8 mouse cellular contexts compared by ENCODE assay signal in genomic region chr7:35176412-35177381, GRCm38 (mm10). TPM values are rescaled to one million over a fixed set of nuclear protein-coding genes. Genes with fewer than 3 reads are reported as not detected.
DNase-seq lines count a peak whose midpoint lies in the region; ATAC-seq lines count a peak whose summit lies in the region.

No protein-coding gene starts in this region.

- WGBS in forebrain, embryonic 14.5 days: 54% methylated on average over 18 of the region's 18 CpGs
- 53% methylated on average over 18 of the region's 18 CpGs for WGBS in forebrain, embryonic 16.5 days
- 53% methylated on average over 18 of the region's 18 CpGs for WGBS in limb, embryonic 13.5 days

- H3K4me3 ChIP-seq in forebrain, embryonic 14.5 days (ENCODE audit: low read depth, low read length): no peak overlapping the region
- no peak overlapping the region for H3K4me3 ChIP-seq in forebrain, embryonic 16.5 days (replicated peaks; ENCODE audit: low read length)
- no peak overlapping the region for H3K4me3 ChIP-seq in limb, embryonic 13.5 days

- no peak overlapping the region for H3K9ac ChIP-seq in forebrain, embryonic 14.5 days (ENCODE audit: low read length)
- no peak overlapping the region for H3K9ac ChIP-seq in forebrain, embryonic 16.5 days (replicated peaks; ENCODE audit: low read depth, low read length)
- 0 out of 2 replicates have a peak overlapping the region, but pooled peaks have one; percentile 19 for H3K9ac ChIP-seq in limb, embryonic 13.5 days

- no peaks in the 10 kb centered on the region for H3K36me3 ChIP-seq in forebrain, embryonic 14.5 days (ENCODE audit: control insufficient read depth, insufficient read depth, low read length)
- H3K36me3 ChIP-seq in forebrain, embryonic 16.5 days (ENCODE audit: control insufficient read depth, insufficient read depth): no peaks in the 10 kb centered on the region
- H3K36me3 ChIP-seq in limb, embryonic 13.5 days: no peaks in the 10 kb centered on the region

- H3K27me3 ChIP-seq in forebrain, embryonic 14.5 days (replicated peaks; ENCODE audit: control insufficient read depth, insufficient read depth, low read length): no peaks in the 10 kb centered on the region
- H3K27me3 ChIP-seq in forebrain, embryonic 16.5 days (replicated peaks; ENCODE audit: control insufficient read depth, insufficient read depth, low read length): no peaks in the 10 kb centered on the region
- peaks cover 23% of the 10 kb centered on the region for H3K27me3 ChIP-seq in limb, embryonic 13.5 days

- H3K4me1 ChIP-seq in forebrain, embryonic 14.5 days (ENCODE audit: control insufficient read depth, insufficient read depth, low read length): no peaks in the 10 kb centered on the region
- H3K4me1 ChIP-seq in forebrain, embryonic 16.5 days (replicated peaks; ENCODE audit: control insufficient read depth, insufficient read depth, low read length): no peaks in the 10 kb centered on the region
- H3K4me1 ChIP-seq in limb, embryonic 13.5 days: 0 out of 2 replicates have a peak, but pooled peaks cover 2% of the 10 kb centered on the region

- no peak overlapping the region for H3K4me2 ChIP-seq in forebrain, embryonic 14.5 days (ENCODE audit: low read length)
- H3K4me2 ChIP-seq in forebrain, embryonic 16.5 days (ENCODE audit: low read length): no peak overlapping the region
- no peak overlapping the region for H3K4me2 ChIP-seq in limb, embryonic 13.5 days (replicated peaks)

- peak; percentile 57 for DNase-seq in forebrain, embryonic 14.5 days (ENCODE audit: low spot score)
- DNase-seq in testis, postnatal 10 days (ENCODE audit: low spot score): peak; percentile 71
- no peak for DNase-seq in testis, postnatal 14 days (ENCODE audit: low spot score)
- peak; percentile 84 for DNase-seq in embryo, embryonic 10 days (ENCODE audit: low spot score)
- no peak for DNase-seq in ovary, adult 18-20 months (ENCODE audit: low spot score)
- no peak for DNase-seq in heart, adult 8-10 months (ENCODE audit: low spot score)

- no peak overlapping the region for H3K27ac ChIP-seq in forebrain, embryonic 14.5 days (ENCODE audit: low read depth, low read length)
- H3K27ac ChIP-seq in forebrain, embryonic 16.5 days (ENCODE audit: low read length): no peak overlapping the region
- H3K27ac ChIP-seq in limb, embryonic 13.5 days: no peak overlapping the region

- no peak for ATAC-seq in forebrain, embryonic 14.5 days
- no peak for ATAC-seq in forebrain, embryonic 16.5 days
- no peak for ATAC-seq in limb, embryonic 13.5 days (ENCODE audit: low FRiP score, low read depth)

- no peaks in the 10 kb centered on the region for H3K9me3 ChIP-seq in forebrain, embryonic 14.5 days (replicated peaks; ENCODE audit: control insufficient read depth, low read length)
- H3K9me3 ChIP-seq in forebrain, embryonic 16.5 days (ENCODE audit: control insufficient read depth, low read length): no peaks in the 10 kb centered on the region
- no peaks in the 10 kb centered on the region for H3K9me3 ChIP-seq in limb, embryonic 13.5 days

RNA-seq across cellular contexts. Expression of gene Slc7a10, which starts 9.5 kb away (rescaled TPM):
- polyA plus RNA-seq in forebrain, embryonic 14.5 days (2014; fragmentation: Nextera tagmentation; extraction: Ambion mirVana): 2.1 and 4.2 TPM in 2 replicates
- polyA plus RNA-seq in forebrain, embryonic 16.5 days (2015; fragmentation: Nextera tagmentation; extraction: Ambion mirVana): 6.3 and 7.3 TPM in 2 replicates
- polyA plus RNA-seq in limb, embryonic 13.5 days (2015; fragmentation: Nextera tagmentation; extraction: Ambion mirVana): 1.4 and 2.0 TPM in 2 replicates
- 1 to 10 TPM in 1 of 4 experiments, under 1 TPM in 3; 0.27 to 1.4 (median 0.66) TPM for total RNA-seq in heart, adult 8-10 months (2022)

RNA-seq across cellular contexts. Expression of gene Lrp3, which starts 38.6 kb away (rescaled TPM):
- polyA plus RNA-seq in forebrain, embryonic 14.5 days (2014; fragmentation: Nextera tagmentation; extraction: Ambion mirVana): 21.4 and 22.3 TPM in 2 replicates
- polyA plus RNA-seq in forebrain, embryonic 16.5 days (2015; fragmentation: Nextera tagmentation; extraction: Ambion mirVana): 20.3 and 27.3 TPM in 2 replicates
- polyA plus RNA-seq in limb, embryonic 13.5 days (2015; fragmentation: Nextera tagmentation; extraction: Ambion mirVana): 8.9 and 9.6 TPM in 2 replicates
- 10 to 100 TPM in 1 of 4 experiments, 1 to 10 TPM in 3; 7.3 to 10.4 (median 9.1) TPM for total RNA-seq in heart, adult 8-10 months (2022)

RNA-seq across cellular contexts. Expression of gene Cebpa, which starts 57.6 kb away (rescaled TPM):
- polyA plus RNA-seq in forebrain, embryonic 14.5 days (2014; fragmentation: Nextera tagmentation; extraction: Ambion mirVana): 0.38 and 0.62 TPM in 2 replicates
- polyA plus RNA-seq in forebrain, embryonic 16.5 days (2015; fragmentation: Nextera tagmentation; extraction: Ambion mirVana): 0.32 and 0.40 TPM in 2 replicates
- 2.0 and 2.2 TPM in 2 replicates for polyA plus RNA-seq in limb, embryonic 13.5 days (2015; fragmentation: Nextera tagmentation; extraction: Ambion mirVana)
- total RNA-seq in heart, adult 8-10 months (2022): 1 to 10 TPM; 4.5 to 5.7 (median 4.6) TPM

Comparison
In these comparisons a context has a peak if more than half of its experiments do, and no peak if none do; other contexts are left out.
1. DNase-seq: peak in forebrain, embryonic 14.5 days (single experiment), testis, postnatal 10 days (single experiment) and embryo, embryonic 10 days (single experiment); none in testis, postnatal 14 days (single experiment), ovary, adult 18-20 months (single experiment) and heart, adult 8-10 months (single experiment).